Mouse (Mus musculus) ES-E14 (cell line): ENCODE results near the gene Irs3. TPM values are rescaled to one million over a fixed set of nuclear protein-coding genes. Genes with fewer than 3 reads are reported as not detected.

Source experiments
- DNase-seq: peaks from one replicate; pipeline ENCODE4 v3.0.0-alpha.2; 2013; ENCODE audit warnings: low read depth, low spot score
- H3K27ac ChIP-seq: 2 replicates; pipeline ENCODE4 v1.5.1; 2012; ENCODE audit warnings: low read depth, mild to moderate bottlenecking, low read length, moderate library complexity, mixed read lengths; ENCODE audit not compliant: poor library complexity, insufficient read depth, severe bottlenecking
- H3K36me3 ChIP-seq: 2 replicates; pipeline ENCODE4 v1.6.1; 2012; ENCODE audit warnings: mild to moderate bottlenecking, low read length, moderate library complexity, mixed read lengths; ENCODE audit not compliant: control insufficient read depth, poor library complexity, insufficient read depth, severe bottlenecking
- H3K4me1 ChIP-seq, 2 experiments: fragments of 150-350 bp in 1 of 2; sonication (generic) in 1 of 2; 2 replicates each; pipeline ENCODE4 v1.6.1; 2012; ENCODE audit warnings: low read length in 2 of 2, mild to moderate bottlenecking in 1 of 2, mixed read lengths in 1 of 2; ENCODE audit not compliant: control insufficient read depth in 2 of 2, insufficient read depth in 2 of 2, poor library complexity in 1 of 2
- H3K4me3 ChIP-seq, 2 experiments: fragments of 150-350 bp in 1 of 2; sonication (generic) in 1 of 2; 2 replicates each; pipeline ENCODE4 v1.5.1; 2012; ENCODE audit warnings: low read length in 2 of 2, low read depth in 1 of 2, mild to moderate bottlenecking in 1 of 2, mixed read lengths in 1 of 2; ENCODE audit not compliant: insufficient read depth in 1 of 2, poor library complexity in 1 of 2, severe bottlenecking in 1 of 2
- H3K9ac ChIP-seq: 2 replicates; pipeline ENCODE4 v1.6.1; 2012; ENCODE audit warnings: low read depth, mild to moderate bottlenecking, low read length, mixed read lengths; ENCODE audit not compliant: poor library complexity, insufficient read depth, severe bottlenecking
- H3K9me3 ChIP-seq: fragments of 150-350 bp; sonication (generic); 2 replicates; pipeline ENCODE4 v1.6.1; 2012; ENCODE audit warnings: low read depth, mild to moderate bottlenecking, low read length; ENCODE audit not compliant: control insufficient read depth, insufficient read depth
- CHD2 ChIP-seq: IDR thresholded peaks from 2 replicates; pipeline ENCODE4 v1.6.1; 2014; ENCODE audit warnings: mild to moderate bottlenecking, low read depth, low read length, inconsistent platforms
- HCFC1 ChIP-seq: IDR thresholded peaks from 2 replicates; pipeline ENCODE4 v1.6.1; 2012; ENCODE audit warnings: low read length, inconsistent platforms, borderline replicate concordance; ENCODE audit not compliant: insufficient read depth
- MAFK ChIP-seq: IDR thresholded peaks from 2 replicates; pipeline ENCODE4 v1.6.1; 2014; ENCODE audit warnings: mild to moderate bottlenecking, low read depth, low read length, inconsistent platforms; ENCODE audit not compliant: insufficient read depth
- ZC3H11A ChIP-seq: IDR thresholded peaks from 2 replicates; pipeline ENCODE4 v1.6.1; 2012; ENCODE audit warnings: low read depth, mild to moderate bottlenecking, inconsistent platforms, low read length, borderline replicate concordance
- ZNF384 ChIP-seq: IDR thresholded peaks from 2 replicates; pipeline ENCODE4 v1.6.1; 2012; ENCODE audit warnings: low read depth, low read length, inconsistent platforms
- in situ Hi-C, 2 experiments: fragments of 600-800 bp; cut with MboI; formaldehyde crosslinking; loops; one replicate each; pipeline ENCODE4 v1.15.1; 2025; ENCODE audit warnings: low sequenced_read_pairs in 2 of 2, inconsistent platforms in 1 of 2; ENCODE audit not compliant: unreplicated experiment in 2 of 2
- total RNA-seq: library from RNA; depleted of rRNA; stranded (reverse); fragments of 300-350 nt; gene quantifications from 2 replicates; pipeline ENCODE4 v1.2.3, GENCODE M21; 2012

Irs3 gene
- total RNA-seq, 1 experiment = 0.85 TPM

GRCm38 (mm10) chr5:137654746-137655145, 9.2 kb upstream of the Irs3 start:
- Histone ChIP-seq H3K9me3 (no peaks in the 10 kb centered on the region), H3K9ac (no peak overlapping the region), H3K27ac (no peak overlapping the region), H3K4me3 (no peak overlapping the region), H3K4me1 (peaks cover 0 to 3% of the 10 kb centered on the region in 2 experiments; a peak in 1 of 4 replicates), H3K36me3 (peaks cover 26% of the 10 kb centered on the region)
- in situ Hi-C loops = loop anchor here in 1 of 2 experiments (10.0 kb wide), 1 partner anchor 110 kb away; no protein-coding TSS in a partner anchor
- no peak for TF ChIP-seq MAFK
- TF ChIP-seq ZC3H11A = 0 out of 2 replicates have a peak, but pooled peaks have one; percentile 19
- DNase-seq = no peak

GRCm38 (mm10) chr5:137653366-137653765, 7.9 kb upstream of the Irs3 start:
- Histone ChIP-seq H3K4me3 (no peak overlapping the region), H3K4me1 (peaks cover 0 to 3% of the 10 kb centered on the region in 2 experiments; a peak in 1 of 4 replicates), H3K9me3 (no peaks in the 10 kb centered on the region), H3K27ac (no peak overlapping the region), H3K36me3 (peaks cover 26% of the 10 kb centered on the region), H3K9ac (no peak overlapping the region)
- TF ChIP-seq CHD2 = no peak
- no peak for TF ChIP-seq MAFK
- TF ChIP-seq HCFC1 = no peak
- TF ChIP-seq ZNF384 = no peak
- no peak for TF ChIP-seq ZC3H11A
- in situ Hi-C loops = loop anchor here in 1 of 2 experiments (10.0 kb wide), 1 partner anchor 111 kb away; no protein-coding TSS in a partner anchor
- DNase-seq = no peak

DNA sequence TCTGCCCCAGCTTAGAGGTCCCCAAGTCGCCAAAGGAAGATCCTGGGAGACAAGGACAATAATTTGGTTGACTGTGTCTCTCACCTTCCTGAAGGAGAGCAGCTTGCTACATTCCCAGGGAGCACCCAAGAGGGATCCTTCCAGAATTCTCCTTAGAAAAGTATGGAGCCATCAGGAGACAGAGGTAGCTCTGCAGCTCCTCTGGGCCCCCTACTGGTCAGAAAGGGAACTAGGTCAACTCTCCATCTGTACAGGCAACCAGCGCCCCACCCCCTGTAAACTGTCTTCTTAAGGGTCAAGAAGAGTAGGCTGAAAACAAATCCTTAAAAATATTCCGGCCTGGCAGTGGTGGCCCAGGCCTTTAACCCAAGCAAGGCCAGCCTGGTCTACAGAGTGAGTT, 7.0 kb upstream of the Irs3 start:
- peaks cover 0 to 3% of the 10 kb centered on the region in 2 experiments; a peak in 1 of 4 replicates for H3K4me1 ChIP-seq
- H3K4me3 ChIP-seq = no peak overlapping the region
- TF ChIP-seq HCFC1 (no peak), CHD2 (no peak), MAFK (no peak), ZC3H11A (no peak), ZNF384 (no peak)
- H3K27ac ChIP-seq = no peak overlapping the region
- H3K9ac ChIP-seq = no peak overlapping the region
- no peaks in the 10 kb centered on the region for H3K9me3 ChIP-seq
- H3K36me3 ChIP-seq = peaks cover 26% of the 10 kb centered on the region
- no peak for DNase-seq
- in situ Hi-C loops = loop anchor here in 1 of 2 experiments (10.0 kb wide), 1 partner anchor 112 kb away; no protein-coding TSS in a partner anchor

DNA sequence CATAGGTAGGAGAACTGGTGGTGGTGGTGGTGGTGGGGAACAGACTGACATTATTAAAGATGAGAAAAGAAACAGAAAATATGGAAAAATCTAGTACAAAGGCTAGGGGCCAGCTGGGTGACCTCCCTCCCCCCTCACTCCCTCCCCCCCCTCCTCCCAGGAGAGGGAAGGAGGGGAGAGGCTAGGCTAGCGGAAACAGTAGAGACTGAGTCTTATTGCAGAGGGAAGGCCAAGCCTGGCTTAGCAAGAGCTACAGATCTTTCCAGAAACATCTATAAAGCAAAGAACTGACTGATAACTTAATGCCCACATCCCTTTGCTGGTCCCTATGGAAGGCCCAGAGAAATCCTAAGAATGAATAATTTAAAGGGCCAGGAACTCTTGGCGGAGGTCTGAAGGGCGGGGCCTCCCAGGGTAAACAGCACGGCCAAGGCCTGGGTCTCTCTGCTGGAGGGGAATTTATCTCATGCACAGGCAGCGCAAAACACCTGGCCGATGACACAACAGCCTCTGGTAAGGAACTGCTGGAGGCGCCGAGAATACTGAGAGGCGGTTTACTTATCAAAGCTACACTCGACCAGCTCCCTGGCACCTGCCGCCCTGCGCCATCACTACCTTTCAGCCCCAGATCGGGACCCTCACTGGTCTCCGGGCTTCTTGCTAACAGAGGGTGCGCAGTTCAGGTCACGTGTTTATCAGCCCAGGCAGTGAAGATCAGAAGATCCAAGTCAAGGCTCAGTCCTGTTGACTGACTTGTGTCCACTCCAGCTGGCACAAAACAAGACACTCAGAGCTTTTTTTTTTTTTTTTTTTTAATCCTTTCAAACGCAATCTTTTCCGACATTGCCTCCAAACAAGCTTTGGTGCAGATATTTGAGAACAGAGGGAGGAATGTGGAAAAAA, 4.4 kb upstream of the Irs3 start:
- Histone ChIP-seq H3K36me3 (peaks cover 19% of the 10 kb centered on the region), H3K9ac (peak overlapping the region; percentile 57), H3K9me3 (no peaks in the 10 kb centered on the region), H3K4me3 (peak overlapping the region; percentile 36 to 56), H3K4me1 (peaks cover 2 to 12% of the 10 kb centered on the region in 2 experiments; a peak in 2 of 4 replicates), H3K27ac (peak overlapping the region; percentile 12; the same call in 1 of the 2 replicates)
- TF ChIP-seq MAFK = no peak
- TF ChIP-seq ZNF384 = peak; percentile 85
- DNase-seq = no peak
- in situ Hi-C loops = loop anchor here in 1 of 2 experiments (10.0 kb wide), 1 partner anchor 115 kb away; no protein-coding TSS in a partner anchor
